Mouse (Mus musculus) inflammation-experienced regulatory T-cells, adult 16 weeks (primary cell): ENCODE results near the gene Gm13088. TPM values are rescaled to one million over a fixed set of nuclear protein-coding genes. Genes with fewer than 3 reads are reported as not detected.

Experiments
- polyA plus RNA-seq: library from polyadenylated mRNA; unstranded; fragments of 100-300 nt; shearing (Covaris generic); gene quantifications from one replicate; pipeline ENCODE4 v1.2.1, GENCODE M21; 2017

Gene Gm13088
- polyA plus RNA-seq, result not detected

GRCm38 (mm10) chr4:143657146-143657545 lies at the start of gene Gm13088:
Gene Gm13088 (minus strand): TSS chr4:143657246.

GRCm38 (mm10) chr4:143702611-143703010 lies 45.6 kb upstream of the Gm13088 start, which contains the start of gene Gm13089:
Gene Gm13089 (minus strand): TSS chr4:143702711.

GRCm38 (mm10) chr4:143614703-143615102 lies 42.3 kb downstream of the Gm13088 start, which contains the start of gene Gm13083:
Gene Gm13083 (plus strand): TSS chr4:143615003.

Other genes starting within 250 kb of the Gm13088 start
- 52.8 TPM for gene Pramef8, start 244.8 kb downstream of the Gm13088 start, polyA plus RNA-seq
- gene Oog4, start 206.9 kb downstream of the Gm13088 start, polyA plus RNA-seq, result not detected
- gene Gm13043, start 145.9 kb downstream of the Gm13088 start, polyA plus RNA-seq, result not detected
- not detected for gene Gm13040, start 121.3 kb downstream of the Gm13088 start, polyA plus RNA-seq
- gene BC080695, start 105.5 kb downstream of the Gm13088 start, polyA plus RNA-seq, result not detected
- not detected for gene Gm13057, start 105.5 kb downstream of the Gm13088 start, polyA plus RNA-seq
- not detected for gene Gm13083, start 42.2 kb downstream of the Gm13088 start, polyA plus RNA-seq
- not detected for gene Gm13089, start 45.5 kb upstream of the Gm13088 start, polyA plus RNA-seq
- gene Gm13078, start 62.2 kb upstream of the Gm13088 start, polyA plus RNA-seq, result not detected
- gene Gm13023, start 132.1 kb upstream of the Gm13088 start, polyA plus RNA-seq, result not detected
- not detected for gene Gm13084, start 158.8 kb upstream of the Gm13088 start, polyA plus RNA-seq
- not detected for gene Gm13103, start 189.3 kb upstream of the Gm13088 start, polyA plus RNA-seq
- not detected for gene Pramef6, start 243.1 kb upstream of the Gm13088 start, polyA plus RNA-seq